Mouse (Mus musculus) megakaryocyte-erythroid progenitor cell, adult 5 weeks (primary cell): ENCODE measurements around the gene Grip1. TPM values are rescaled to one million over a fixed set of nuclear protein-coding genes. Genes with fewer than 3 reads are reported as not detected.

Source experiments
- polyA plus RNA-seq: library from polyadenylated mRNA; stranded (reverse); fragments of >175 nt; gene quantifications from 2 replicates; pipeline ENCODE4 v1.2.3, GENCODE M21; 2012

The Grip1 gene
- polyA plus RNA-seq: not detected in 2 replicates

GRCm38 (mm10) chr10:119453431-119454105 lies at the start of gene Grip1:
Grip1 (plus strand) TSS chr10:119453830.

GRCm38 (mm10) chr10:120112507-120113396 lies 659.1 kb downstream of the Grip1 start, which contains the start of gene Helb:
Helb (minus strand) TSS chr10:120112987.

Other genes with a start within 250 kb of the Grip1 start
- 19.6 and 21.5 TPM in 2 replicates for gene Cand1, start 213.8 kb upstream of the Grip1 start, polyA plus RNA-seq